Mouse (Mus musculus): ENCODE measurements around the gene Gimap5.

GRCm38 (mm10) chr6:48747091-48747966 is 1.3 kb downstream of the Gimap5 start:
- TF ChIP-seq HCFC1 (IDR thresholded peaks at IDR 0.05; ENCODE audit: borderline replicate concordance, insufficient read depth, low read length) (no peak), ZNF384 (IDR thresholded peaks at IDR 0.05; ENCODE audit: low read depth, low read length) (no peak)

Data from ES-E14 (cell line).